Mouse (Mus musculus) heart, embryonic 14.5 days (tissue): ENCODE data around the gene Golph3l. TPM values are rescaled to one million over a fixed set of nuclear protein-coding genes. Genes with fewer than 3 reads are reported as not detected.
"Not testable (repeated sequence)": the region's sequence is repeated elsewhere in the genome, so short reads cannot be mapped to it uniquely, and the experiment has no call there.

Source experiments
- ATAC-seq: fragments of 200-750 bp; cut with Nextera tagmentation; 2 replicates; pipeline ENCODE4 v1.8.0; 2017; ENCODE audit warnings: low read depth, moderate TSS enrichment; ENCODE audit not compliant: insufficient number of reproducible peaks, insufficient read depth, low FRiP score
- H3K27ac ChIP-seq, 2 experiments: fragments of 200-500 bp in 1 of 2; fragments of 300-500 bp in 1 of 2; sonication (generic) in 1 of 2; replicated peaks in 1 of 2; 2 replicates each; pipeline ENCODE4 v1.5.1; 2012 to 2014; ENCODE audit warnings: low read depth in 2 of 2, low read length in 2 of 2, control low read depth in 1 of 2, mild to moderate bottlenecking in 1 of 2, mixed read lengths in 1 of 2; ENCODE audit not compliant: control insufficient read depth in 1 of 2, insufficient read depth in 1 of 2
- H3K27me3 ChIP-seq: fragments of 300-500 bp; sonication (generic); 2 replicates; pipeline ENCODE4 v1.6.1; 2014; ENCODE audit warnings: mild to moderate bottlenecking, low read length, control low read depth; ENCODE audit not compliant: control insufficient read depth, insufficient read depth
- H3K36me3 ChIP-seq: fragments of 300-500 bp; sonication (generic); 2 replicates; pipeline ENCODE4 v1.6.1; 2014; ENCODE audit warnings: mild to moderate bottlenecking, control low read depth, low read length, mixed read lengths; ENCODE audit not compliant: control insufficient read depth, insufficient read depth
- H3K4me1 ChIP-seq, 2 experiments: fragments of 200-500 bp in 1 of 2; fragments of 300-500 bp in 1 of 2; sonication (generic) in 1 of 2; 2 replicates each; pipeline ENCODE4 v1.6.1; 2012 to 2014; ENCODE audit warnings: low read length in 2 of 2, control low read depth in 1 of 2, mixed read lengths in 1 of 2; ENCODE audit not compliant: control insufficient read depth in 2 of 2, insufficient read depth in 2 of 2
- H3K4me2 ChIP-seq: fragments of 300-500 bp; sonication (generic); 2 replicates; pipeline ENCODE4 v1.6.1; 2014; ENCODE audit warnings: mild to moderate bottlenecking, low read length
- H3K4me3 ChIP-seq, 2 experiments: fragments of 200-500 bp in 1 of 2; fragments of 300-500 bp in 1 of 2; sonication (generic) in 1 of 2; 2 replicates each; pipeline ENCODE4 v1.5.1; 2012 to 2014; ENCODE audit warnings: low read length in 2 of 2, mild to moderate bottlenecking in 2 of 2, control low read depth in 1 of 2, low read depth in 1 of 2, moderate library complexity in 1 of 2; ENCODE audit not compliant: control insufficient read depth in 1 of 2, insufficient read depth in 1 of 2
- H3K9ac ChIP-seq: fragments of 300-500 bp; sonication (generic); 2 replicates; pipeline ENCODE4 v1.6.1; 2014; ENCODE audit warnings: mild to moderate bottlenecking, low read length
- H3K9me3 ChIP-seq: fragments of 300-500 bp; sonication (generic); 2 replicates; pipeline ENCODE4 v1.6.1; 2016; ENCODE audit warnings: low read length, control low read depth; ENCODE audit not compliant: control insufficient read depth
- WGBS: fragments of 180-500 bp; shearing (Covaris S2); extraction: QIAGEN DNeasy Blood & Tissue Kit; methylation state at CpG from one replicate; pipeline ENCODE4 v1.1.7; 2014; 5-methylcytosine and 5-hydroxymethylcytosine counted together
- polyA plus RNA-seq: library from polyadenylated mRNA; unstranded; fragments of >200 nt; fragmentation: Nextera tagmentation; extraction: Ambion mirVana; gene quantifications from 2 replicates; pipeline ENCODE4 v1.2.1, GENCODE M21; 2014

Golph3l gene
- polyA plus RNA-seq: 26.9 and 27.3 TPM in 2 replicates

GRCm38 (mm10) chr3:95588604-95589086 is at the start of gene Golph3l:
Golph3l (plus strand) TSS chr3:95588934.
- peaks cover 0 to 10% of the 10 kb centered on the region in 2 experiments; a peak in 2 of 4 replicates for H3K4me1 ChIP-seq
- peak; percentile 100 for ATAC-seq
- H3K4me3 ChIP-seq: peak within 1 kb of the TSS; percentile 65 to 73
- peak within 1 kb of the TSS; percentile 82 for H3K4me2 ChIP-seq
- H3K9me3 ChIP-seq: no peaks in the 10 kb centered on the region
- peak within 1 kb of the TSS; percentile 55 to 76 for H3K27ac ChIP-seq
- H3K27me3 ChIP-seq: no peaks in the 10 kb centered on the region
- H3K36me3 ChIP-seq: peaks cover 21% of the 10 kb centered on the region
- peak within 1 kb of the TSS; percentile 76 for H3K9ac ChIP-seq
- 0% methylated on average over 12 of the region's 12 CpGs for WGBS

GRCm38 (mm10) chr3:95538936-95539335 is 49.8 kb upstream of the Golph3l start:
- no peaks in the 10 kb centered on the region for H3K27me3 ChIP-seq
- H3K9ac ChIP-seq: no peak overlapping the region
- ATAC-seq: no peak
- no peaks in the 10 kb centered on the region for H3K36me3 ChIP-seq
- no peak overlapping the region for H3K27ac ChIP-seq
- H3K9me3 ChIP-seq: no peaks in the 10 kb centered on the region
- WGBS: 88% methylated on average over 10 of the region's 10 CpGs
- no peaks in the 10 kb centered on the region for H3K4me1 ChIP-seq
- H3K4me3 ChIP-seq: no peak overlapping the region
- no peak overlapping the region for H3K4me2 ChIP-seq

GRCm38 (mm10) chr3:95539837-95540236 is 48.9 kb upstream of the Golph3l start:
- 90% methylated on average over 4 of the region's 4 CpGs for WGBS
- H3K4me3 ChIP-seq: no peak overlapping the region
- ATAC-seq: no peak

GRCm38 (mm10) chr3:95541186-95541585 is 47.5 kb upstream of the Golph3l start:
- 68% methylated on average over 2 of the region's 2 CpGs for WGBS
- not testable (repeated sequence) for ATAC-seq, H3K27me3 ChIP-seq, H3K9ac ChIP-seq, H3K9me3 ChIP-seq, H3K4me3 ChIP-seq, H3K27ac ChIP-seq, H3K36me3 ChIP-seq, H3K4me2 ChIP-seq, H3K4me1 ChIP-seq

More at GRCm38 (mm10) chr3:95539837-95540236, 48.9 kb upstream of the Golph3l start:
- Histone ChIP-seq H3K9me3 (no peaks in the 10 kb centered on the region), H3K4me1 (no peaks in the 10 kb centered on the region), H3K27ac (no peak overlapping the region), H3K4me2 (no peak overlapping the region), H3K9ac (no peak overlapping the region), H3K27me3 (no peaks in the 10 kb centered on the region), H3K36me3 (no peaks in the 10 kb centered on the region)

- no peaks in the 10 kb centered on the region for H3K4me1 ChIP-seq
- H3K4me2 ChIP-seq: no peak overlapping the region
- no peaks in the 10 kb centered on the region for H3K9me3 ChIP-seq
- H3K4me3 ChIP-seq: no peak overlapping the region
- H3K36me3 ChIP-seq: no peaks in the 10 kb centered on the region
- H3K27ac ChIP-seq: no peak overlapping the region
- no peaks in the 10 kb centered on the region for H3K27me3 ChIP-seq
- no peak overlapping the region for H3K9ac ChIP-seq
- ATAC-seq: no peak
Measured at GRCm38 (mm10) chr3:95542171-95542570, 46.6 kb upstream of the Golph3l start.

- Histone ChIP-seq H3K9me3 (no peaks in the 10 kb centered on the region), H3K27ac (no peak overlapping the region), H3K4me1 (no peaks in the 10 kb centered on the region), H3K36me3 (no peaks in the 10 kb centered on the region), H3K9ac (no peak overlapping the region), H3K4me3 (no peak overlapping the region), H3K4me2 (no peak overlapping the region), H3K27me3 (no peaks in the 10 kb centered on the region)
- ATAC-seq: no peak
- 69% methylated on average over 7 of the region's 7 CpGs for WGBS
Measured at GRCm38 (mm10) chr3:95542981-95543380, 45.8 kb upstream of the Golph3l start.

- H3K9me3 ChIP-seq: no peaks in the 10 kb centered on the region
- H3K27me3 ChIP-seq: no peaks in the 10 kb centered on the region
- H3K9ac ChIP-seq: no peak overlapping the region
- no peaks in the 10 kb centered on the region for H3K4me1 ChIP-seq
- H3K27ac ChIP-seq: no peak overlapping the region
- no peaks in the 10 kb centered on the region for H3K36me3 ChIP-seq
- no peak overlapping the region for H3K4me2 ChIP-seq
- 73% methylated on average over 1 of the region's 1 CpGs for WGBS
- no peak overlapping the region for H3K4me3 ChIP-seq
- ATAC-seq: no peak
Measured at GRCm38 (mm10) chr3:95550176-95550575, 38.6 kb upstream of the Golph3l start.

GRCm38 (mm10) chr3:95553986-95554385 is 34.7 kb upstream of the Golph3l start:
- Histone ChIP-seq H3K36me3 (no peaks in the 10 kb centered on the region), H3K4me3 (no peak overlapping the region), H3K27ac (no peak overlapping the region), H3K4me1 (no peaks in the 10 kb centered on the region), H3K4me2 (no peak overlapping the region), H3K9ac (no peak overlapping the region), H3K9me3 (no peaks in the 10 kb centered on the region), H3K27me3 (no peaks in the 10 kb centered on the region)
- WGBS: 53% methylated on average over 3 of the region's 3 CpGs
- ATAC-seq: no peak
